Mouse (Mus musculus): ENCODE results near the gene Cecr2.

GRCm38 (mm10) chr6:120704376-120704775, 38.2 kb downstream of the Cecr2 start:
- no peak for TF ChIP-seq CTCF (IDR thresholded peaks at IDR 0.05; ENCODE audit: low read depth, low read length)
- no peak for TF ChIP-seq POLR2A (IDR thresholded peaks at IDR 0.05; ENCODE audit: borderline replicate concordance, low read depth, low read length)
